Mouse (Mus musculus) liver, postnatal 0 days (tissue): Measurements from ENCODE around the gene Eif2s2. TPM values are rescaled to one million over a fixed set of nuclear protein-coding genes. Genes with fewer than 3 reads are reported as not detected.
"Not testable (repeated sequence)": the region's sequence is repeated elsewhere in the genome, so short reads cannot be mapped to it uniquely, and the experiment has no call there.

Source experiments
- ATAC-seq: fragments of 200-750 bp; cut with Nextera tagmentation; 2 replicates; pipeline ENCODE4 v1.8.0; 2017; ENCODE audit warnings: mild to moderate bottlenecking, moderate library complexity
- DNase-seq: peaks from one replicate; pipeline ENCODE4 v3.0.0-alpha.2; 2016
- H3K27ac ChIP-seq: fragments of 300-500 bp; sonication (generic); 2 replicates; pipeline ENCODE4 v1.5.1; 2014; ENCODE audit warnings: antibody characterized with exemption, moderate library complexity, mild to moderate bottlenecking, low read depth
- H3K27me3 ChIP-seq: fragments of 300-500 bp; sonication (generic); 2 replicates; pipeline ENCODE4 v1.6.1; 2014; ENCODE audit warnings: low read length, control low read depth, mixed read lengths; ENCODE audit not compliant: insufficient read depth
- H3K36me3 ChIP-seq: fragments of 300-500 bp; sonication (generic); replicated peaks from 2 replicates; pipeline ENCODE4 v1.6.1; 2014; ENCODE audit warnings: mild to moderate bottlenecking, control low read depth, low read length, moderate library complexity, mixed read lengths; ENCODE audit not compliant: insufficient read depth
- H3K4me1 ChIP-seq: fragments of 300-500 bp; sonication (generic); 2 replicates; pipeline ENCODE4 v1.6.1; 2014; ENCODE audit warnings: antibody characterized with exemption, mild to moderate bottlenecking, control low read depth; ENCODE audit not compliant: insufficient read depth
- H3K4me2 ChIP-seq: fragments of 300-500 bp; sonication (generic); 2 replicates; pipeline ENCODE4 v1.6.1; 2014; ENCODE audit warnings: low read depth, mild to moderate bottlenecking, low read length, moderate library complexity, mixed read lengths
- H3K4me3 ChIP-seq: fragments of 300-500 bp; sonication (generic); 2 replicates; pipeline ENCODE4 v1.5.1; 2014; ENCODE audit warnings: low read depth, low read length
- H3K9ac ChIP-seq: fragments of 300-500 bp; sonication (generic); replicated peaks from 2 replicates; pipeline ENCODE4 v1.6.1; 2014; ENCODE audit warnings: mild to moderate bottlenecking, moderate library complexity
- H3K9me3 ChIP-seq: fragments of 300-500 bp; sonication (generic); 2 replicates; pipeline ENCODE4 v1.6.1; 2016; ENCODE audit warnings: mild to moderate bottlenecking, control low read depth, low read length, mixed read lengths
- CTCF ChIP-seq: sonication (generic); IDR thresholded peaks from 2 replicates; pipeline ENCODE4 v1.5.1; 2016; ENCODE audit warnings: antibody characterized with exemption, low read depth
- EP300 ChIP-seq: IDR thresholded peaks from 2 replicates; pipeline ENCODE4 v1.6.1; 2016; ENCODE audit warnings: antibody characterized with exemption, low read depth, mild to moderate bottlenecking
- WGBS: fragments of 180-500 bp; shearing (Covaris S2); extraction: QIAGEN DNeasy Blood & Tissue Kit; methylation state at CpG from one replicate; pipeline ENCODE4 v1.1.7; 2014; ENCODE audit not compliant: insufficient replicate concordance; 5-methylcytosine and 5-hydroxymethylcytosine counted together
- polyA plus RNA-seq: library from polyadenylated mRNA; unstranded; fragments of >200 nt; fragmentation: Nextera tagmentation; extraction: Ambion mirVana; gene quantifications from 2 replicates; pipeline ENCODE4 v1.2.1, GENCODE M21; 2015

The Eif2s2 gene
- polyA plus RNA-seq, 1 experiment from 2014 or later: 57.9 TPM

DNA sequence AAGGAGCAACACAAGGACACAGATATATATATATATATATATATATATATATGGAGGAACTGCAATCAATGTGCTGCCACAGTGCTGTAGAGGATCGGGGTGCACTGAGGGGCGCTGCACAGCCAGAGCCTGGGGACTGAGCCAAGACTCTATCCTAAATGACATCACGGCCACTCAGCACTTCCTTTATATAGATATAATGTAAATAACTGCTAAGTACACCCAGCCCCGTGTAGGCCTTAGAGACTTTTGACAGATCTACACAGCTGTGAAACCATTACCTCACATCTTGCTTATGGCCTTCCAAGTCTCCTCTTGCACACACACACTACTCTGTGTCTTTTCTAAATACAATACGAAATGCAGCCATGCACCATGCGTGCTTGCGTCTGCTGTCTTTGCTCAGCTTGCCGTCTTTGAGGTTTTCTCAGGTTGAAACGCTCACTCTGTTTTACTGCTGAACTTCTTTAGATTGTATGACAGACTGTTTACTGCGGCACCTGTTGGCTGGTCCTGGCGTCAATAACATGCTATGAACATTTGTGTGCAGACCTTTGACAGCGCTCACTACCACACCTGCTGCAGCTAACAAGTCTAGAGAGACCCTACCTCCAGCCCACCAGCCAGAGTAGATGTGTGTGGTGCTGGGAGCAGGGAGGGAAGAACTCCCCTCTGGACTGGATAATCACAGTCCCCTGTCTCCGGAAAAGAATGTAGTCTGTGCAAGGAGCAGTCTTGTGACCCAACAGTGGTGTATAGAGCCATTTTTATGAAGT lies 25.3 kb upstream of the Eif2s2 start:
- no peak overlapping the region for H3K4me3 ChIP-seq
- no peaks in the 10 kb centered on the region for H3K27me3 ChIP-seq
- H3K27ac ChIP-seq: no peak overlapping the region
- H3K36me3 ChIP-seq: no peaks in the 10 kb centered on the region
- 75% methylated on average over 13 of the region's 13 CpGs for WGBS
- H3K4me2 ChIP-seq: no peak overlapping the region
- H3K9me3 ChIP-seq: no peaks in the 10 kb centered on the region
- no peaks in the 10 kb centered on the region for H3K4me1 ChIP-seq
- no peak overlapping the region for H3K9ac ChIP-seq
- ATAC-seq (no peak), DNase-seq (no peak)
- no peak for TF ChIP-seq EP300
- TF ChIP-seq CTCF: no peak

GRCm38 (mm10) chr2:154916547-154916946 lies 23.8 kb upstream of the Eif2s2 start:
- TF ChIP-seq EP300 (no peak), CTCF (peak; percentile 69)
- Histone ChIP-seq H3K9me3 (no peaks in the 10 kb centered on the region), H3K4me2 (no peak overlapping the region), H3K4me3 (no peak overlapping the region), H3K9ac (no peak overlapping the region), H3K36me3 (no peaks in the 10 kb centered on the region), H3K27me3 (no peaks in the 10 kb centered on the region), H3K27ac (no peak overlapping the region), H3K4me1 (no peaks in the 10 kb centered on the region)
- DNase-seq: peak; percentile 31
- ATAC-seq: no peak
- 16% methylated on average over 2 of the region's 2 CpGs for WGBS

GRCm38 (mm10) chr2:154915922-154916541 lies 23.3 kb upstream of the Eif2s2 start:
- 75% methylated on average over 12 of the region's 12 CpGs for WGBS
- no peak overlapping the region for H3K4me2 ChIP-seq
- H3K27ac ChIP-seq: no peak overlapping the region
- no peaks in the 10 kb centered on the region for H3K27me3 ChIP-seq
- no peak overlapping the region for H3K9ac ChIP-seq
- DNase-seq (no peak), ATAC-seq (no peak)
- H3K9me3 ChIP-seq: no peaks in the 10 kb centered on the region
- no peaks in the 10 kb centered on the region for H3K4me1 ChIP-seq
- H3K4me3 ChIP-seq: no peak overlapping the region
- no peaks in the 10 kb centered on the region for H3K36me3 ChIP-seq
- TF ChIP-seq CTCF: no peak
- no peak for TF ChIP-seq EP300

GRCm38 (mm10) chr2:154909789-154910188 lies 17.1 kb upstream of the Eif2s2 start:
- H3K27ac ChIP-seq: no peak overlapping the region
- no peak for ATAC-seq
- no peak overlapping the region for H3K4me3 ChIP-seq
- H3K9ac ChIP-seq: no peak overlapping the region
- H3K36me3 ChIP-seq: no peaks in the 10 kb centered on the region
- DNase-seq: peak; percentile 30
- 78% methylated on average over 6 of the region's 6 CpGs for WGBS
- no peaks in the 10 kb centered on the region for H3K4me1 ChIP-seq
- no peak overlapping the region for H3K4me2 ChIP-seq
- TF ChIP-seq EP300 (no peak), CTCF (peak; percentile 47)
- H3K27me3 ChIP-seq: no peaks in the 10 kb centered on the region
- no peaks in the 10 kb centered on the region for H3K9me3 ChIP-seq

DNA sequence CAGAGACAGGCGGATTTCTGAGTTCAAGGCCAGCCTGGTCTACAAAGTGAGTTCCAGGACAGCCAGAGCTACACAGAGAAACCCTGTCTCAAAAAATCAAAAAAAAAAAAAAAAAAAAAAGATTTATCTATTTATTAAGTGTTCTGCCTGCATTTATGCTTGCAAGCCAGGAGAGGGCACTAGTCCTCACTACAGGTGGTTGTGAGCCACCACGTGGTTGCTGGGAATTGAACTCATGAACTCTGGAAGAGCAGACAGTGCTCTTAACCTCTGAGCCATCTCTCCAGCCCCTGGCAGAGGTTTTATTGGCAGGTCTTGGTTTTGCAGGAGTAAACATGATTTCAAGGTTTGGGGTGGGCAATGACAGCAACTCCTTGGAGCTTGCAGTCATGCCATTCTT lies 15.5 kb upstream of the Eif2s2 start:
- TF ChIP-seq CTCF: peak; percentile 47
- DNase-seq, ATAC-seq, H3K27me3 ChIP-seq, H3K4me2 ChIP-seq, H3K9me3 ChIP-seq, H3K36me3 ChIP-seq, H3K4me1 ChIP-seq, H3K9ac ChIP-seq, H3K4me3 ChIP-seq, H3K27ac ChIP-seq: not testable (repeated sequence)
- 53% methylated on average over 2 of the region's 2 CpGs for WGBS

GRCm38 (mm10) chr2:154905796-154906195 lies 13.1 kb upstream of the Eif2s2 start:
- TF ChIP-seq CTCF (no peak), EP300 (no peak)
- 52% methylated on average over 2 of the region's 2 CpGs for WGBS

More at GRCm38 (mm10) chr2:154905796-154906195, 13.1 kb upstream of the Eif2s2 start:
- H3K9ac ChIP-seq: no peak overlapping the region
- H3K27me3 ChIP-seq: no peaks in the 10 kb centered on the region
- no peak overlapping the region for H3K27ac ChIP-seq
- H3K4me1 ChIP-seq: no peaks in the 10 kb centered on the region
- DNase-seq (no peak), ATAC-seq (no peak)
- H3K4me2 ChIP-seq: no peak overlapping the region
- H3K9me3 ChIP-seq: no peaks in the 10 kb centered on the region
- H3K4me3 ChIP-seq: no peak overlapping the region
- H3K36me3 ChIP-seq: no peaks in the 10 kb centered on the region
